Mouse (Mus musculus) heart, adult 2 months (tissue): ENCODE measurements around the gene Dcaf6. TPM values are rescaled to one million over a fixed set of nuclear protein-coding genes. Genes with fewer than 3 reads are reported as not detected.

ENCODE experiments used
- DNase-seq, 2 experiments: peaks; one replicate each; pipeline ENCODE4 v3.0.0; 2021
- H3K27ac ChIP-seq: fragments of 200-600 bp; 2 replicates; pipeline ENCODE4 v1.8.1; 2022
- H3K27me3 ChIP-seq: fragments of 200-500 bp; 2 replicates; pipeline ENCODE4 v1.6.1; 2012; ENCODE audit warnings: mild to moderate bottlenecking, low read length, inconsistent platforms, mixed read lengths; ENCODE audit not compliant: control insufficient read depth, insufficient read depth
- H3K36me3 ChIP-seq: fragments of 200-500 bp; 2 replicates; pipeline ENCODE4 v1.6.1; 2012; ENCODE audit warnings: low read length, inconsistent platforms; ENCODE audit not compliant: control insufficient read depth, insufficient read depth
- H3K4me1 ChIP-seq: fragments of 200-500 bp; 2 replicates; pipeline ENCODE4 v1.6.1; 2011; ENCODE audit warnings: low read length; ENCODE audit not compliant: control insufficient read depth, insufficient read depth
- H3K4me3 ChIP-seq: fragments of 200-600 bp; 2 replicates; pipeline ENCODE4 v1.8.1; 2022
- H3K79me2 ChIP-seq: fragments of 200-500 bp; replicated peaks from 2 replicates; pipeline ENCODE4 v1.6.1; 2012; ENCODE audit warnings: mild to moderate bottlenecking, inconsistent platforms, low read length, moderate library complexity, mixed read lengths; ENCODE audit not compliant: control insufficient read depth, insufficient read depth
- H3K9ac ChIP-seq: fragments of 200-500 bp; 2 replicates; pipeline ENCODE4 v1.6.1; 2012; ENCODE audit warnings: low read depth, mild to moderate bottlenecking, control low read depth, inconsistent platforms, low read length, mixed read lengths
- CTCF ChIP-seq: fragments of 200-600 bp; IDR thresholded peaks from 2 replicates; pipeline ENCODE4 v1.8.1; 2022; ENCODE audit warnings: antibody characterized with exemption, mild to moderate bottlenecking, moderate library complexity
- EP300 ChIP-seq: fragments of 200-500 bp; IDR thresholded peaks from 2 replicates; pipeline ENCODE4 v1.6.1; 2011; ENCODE audit warnings: low read depth, low read length, control low read depth; ENCODE audit not compliant: insufficient read depth
- POLR2A ChIP-seq: fragments of 200-500 bp; IDR thresholded peaks from 2 replicates; pipeline ENCODE4 v1.6.1; 2011; ENCODE audit warnings: mild to moderate bottlenecking, low read depth, low read length, control low read depth; ENCODE audit not compliant: insufficient read depth
- WGBS: fragments of 180-500 bp; shearing (Covaris S2); methylation state at CpG from one replicate; pipeline ENCODE4 v1.1.7; 2018; 5-methylcytosine and 5-hydroxymethylcytosine counted together
- intact Hi-C: fragments of 180-260 bp; cut with DNase I; formaldehyde crosslinking; loops from one replicate; pipeline ENCODE4 v1.15.1; 2025
- polyA plus RNA-seq: library from polyadenylated mRNA; depleted of rRNA; stranded (reverse); fragments of >200 nt; gene quantifications from 2 replicates; pipeline ENCODE4 v1.2.3, GENCODE M21; 2012
- total RNA-seq, 2 experiments: library from RNA; stranded (reverse); gene quantifications; 2 replicates each; pipeline ENCODE4 v1.2.3; 2021

The Dcaf6 gene
- total and polyA plus RNA-seq, 3 experiments = 43.3 to 112 (median 93.6) TPM

- Histone ChIP-seq H3K4me3 (no peak overlapping the region), H3K27me3 (no peaks in the 10 kb centered on the region), H3K9ac (no peak overlapping the region), H3K36me3 (no peaks in the 10 kb centered on the region), H3K79me2 (no peaks in the 10 kb centered on the region), H3K27ac (no peak overlapping the region), H3K4me1 (no peaks in the 10 kb centered on the region)
- TF ChIP-seq CTCF = no peak
- intact Hi-C loops = no loop called here
- 81% methylated on average over 9 of the region's 9 CpGs for WGBS
- no peak for DNase-seq
These were observed 86.4 kb downstream of the Dcaf6 start for GRCm38 (mm10) chr1:165373839-165374238.

GRCm38 (mm10) chr1:165370990-165371389, 89.3 kb downstream of the Dcaf6 start:
- no peak overlapping the region for H3K9ac ChIP-seq
- TF ChIP-seq CTCF = no peak
- intact Hi-C loops = no loop called here

DNA sequence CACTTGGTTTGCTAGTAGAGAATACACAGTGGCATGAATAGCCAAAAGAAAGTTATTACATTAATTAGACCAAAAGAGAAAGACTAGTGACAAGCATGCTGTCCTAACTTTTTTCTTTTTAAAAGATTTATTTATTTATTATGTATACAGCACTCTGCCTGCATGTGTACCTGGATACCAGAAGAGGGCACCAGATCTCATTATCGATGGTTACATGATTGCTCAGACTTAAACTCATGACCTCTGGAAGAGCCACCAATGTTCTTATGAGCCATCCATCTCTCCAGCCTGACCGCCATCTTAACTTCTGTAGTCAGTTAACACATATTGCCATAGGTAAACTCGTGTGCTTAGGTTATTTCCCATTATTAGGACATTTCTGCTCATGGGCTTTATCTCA, 95.2 kb downstream of the Dcaf6 start:
- DNase-seq = no peak
- intact Hi-C loops = no loop called here
- H3K36me3 ChIP-seq = no peaks in the 10 kb centered on the region; the same call in 1 of the 2 replicates
- WGBS = 96% methylated on average over 3 of the region's 3 CpGs
- no peaks in the 10 kb centered on the region for H3K79me2 ChIP-seq
- H3K4me1 ChIP-seq = 0 out of 2 replicates have a peak, but pooled peaks cover 1% of the 10 kb centered on the region
- H3K27ac ChIP-seq = no peak overlapping the region
- TF ChIP-seq CTCF (peak; percentile 34), POLR2A (no peak), EP300 (no peak)
- H3K9ac ChIP-seq = no peak overlapping the region
- no peak overlapping the region for H3K4me3 ChIP-seq
- no peaks in the 10 kb centered on the region for H3K27me3 ChIP-seq

More at GRCm38 (mm10) chr1:165370990-165371389, 89.3 kb downstream of the Dcaf6 start:
- 0 out of 2 replicates have a peak, but pooled peaks cover 1% of the 10 kb centered on the region for H3K4me1 ChIP-seq
- no peaks in the 10 kb centered on the region for H3K79me2 ChIP-seq
- H3K4me3 ChIP-seq = no peak overlapping the region
- WGBS = 94% methylated on average over 4 of the region's 4 CpGs
- no peaks in the 10 kb centered on the region; the same call in 1 of the 2 replicates for H3K36me3 ChIP-seq
- H3K27ac ChIP-seq = no peak overlapping the region
- DNase-seq = no peak
- H3K27me3 ChIP-seq = no peaks in the 10 kb centered on the region

- Histone ChIP-seq H3K4me1 (0 out of 2 replicates have a peak, but pooled peaks cover 1% of the 10 kb centered on the region), H3K9ac (no peak overlapping the region), H3K4me3 (no peak overlapping the region), H3K27ac (no peak overlapping the region), H3K27me3 (no peaks in the 10 kb centered on the region), H3K79me2 (no peaks in the 10 kb centered on the region), H3K36me3 (no peaks in the 10 kb centered on the region; the same call in 1 of the 2 replicates)
- 80% methylated on average over 2 of the region's 2 CpGs for WGBS
- TF ChIP-seq EP300 = no peak
- TF ChIP-seq POLR2A = no peak
- TF ChIP-seq CTCF = no peak
- intact Hi-C loops = no loop called here
- no peak for DNase-seq
These were observed 97.0 kb downstream of the Dcaf6 start for GRCm38 (mm10) chr1:165363271-165363670.

- 28% methylated on average over 2 of the region's 2 CpGs for WGBS
- Histone ChIP-seq H3K27ac (no peak overlapping the region), H3K36me3 (no peaks in the 10 kb centered on the region), H3K9ac (no peak overlapping the region), H3K4me3 (no peak overlapping the region), H3K4me1 (no peaks in the 10 kb centered on the region), H3K79me2 (no peaks in the 10 kb centered on the region), H3K27me3 (no peaks in the 10 kb centered on the region)
- DNase-seq = no peak
- intact Hi-C loops = no loop called here
- TF ChIP-seq POLR2A (no peak), EP300 (no peak), CTCF (no peak)
These were observed 103.9 kb downstream of the Dcaf6 start for GRCm38 (mm10) chr1:165356347-165356746.

DNA sequence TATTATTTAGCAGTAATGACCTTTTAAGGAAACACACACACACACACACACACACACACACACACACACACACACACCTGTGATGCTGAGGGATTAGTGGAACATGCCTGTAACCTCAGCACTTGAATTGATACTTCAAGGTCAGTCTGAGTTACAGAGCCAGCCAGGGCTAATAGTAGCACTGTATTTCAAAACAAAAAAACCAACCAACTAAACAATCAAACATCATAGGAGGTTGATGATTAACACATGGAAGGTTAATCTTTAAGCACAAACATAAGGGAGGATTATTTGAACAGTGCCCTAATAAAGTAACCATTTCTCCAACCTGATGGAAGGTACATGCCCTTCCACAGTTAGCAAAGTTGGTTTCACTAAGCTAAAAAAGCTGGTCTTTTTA, 111.6 kb downstream of the Dcaf6 start:
- Histone ChIP-seq H3K27me3 (no peaks in the 10 kb centered on the region), H3K4me3 (no peak overlapping the region), H3K36me3 (peaks cover 3% of the 10 kb centered on the region; the same call in 1 of the 2 replicates), H3K27ac (no peak overlapping the region), H3K9ac (no peak overlapping the region), H3K79me2 (no peaks in the 10 kb centered on the region), H3K4me1 (no peaks in the 10 kb centered on the region)
- DNase-seq = no peak
- intact Hi-C loops = no loop called here
- no peak for TF ChIP-seq CTCF
- no peak for TF ChIP-seq EP300
- no peak for TF ChIP-seq POLR2A
